Mouse (Mus musculus) megakaryocyte, embryonic 14.5 days (primary cell): ENCODE measurements around the gene Adam12. TPM values are rescaled to one million over a fixed set of nuclear protein-coding genes. Genes with fewer than 3 reads are reported as not detected.

Experiments
- H3K27me3 ChIP-seq: replicated peaks from 2 replicates; pipeline ENCODE3; 2012; ENCODE audit warnings: inconsistent platforms
- H3K36me3 ChIP-seq: replicated peaks from 2 replicates; pipeline ENCODE3; 2012; ENCODE audit warnings: low read length, inconsistent platforms, mixed read lengths
- H3K4me1 ChIP-seq: 2 replicates; pipeline ENCODE4 v1.6.1; 2012; ENCODE audit warnings: inconsistent platforms
- H3K4me3 ChIP-seq: replicated peaks from 2 replicates; pipeline ENCODE3; 2012; ENCODE audit warnings: moderate library complexity, mild to moderate bottlenecking, inconsistent platforms
- H3K9me3 ChIP-seq: 2 replicates; pipeline ENCODE4 v1.6.1; 2012; ENCODE audit warnings: inconsistent platforms
- FLI1 ChIP-seq: IDR thresholded peaks from 2 replicates; pipeline ENCODE4 v1.6.1; 2012; ENCODE audit warnings: low read length, inconsistent platforms, mixed read lengths
- GATA1 ChIP-seq: IDR thresholded peaks from 3 replicates; pipeline ENCODE4 v1.6.1; 2012; ENCODE audit warnings: mixed read lengths, low read length, inconsistent platforms, borderline replicate concordance
- polyA plus RNA-seq: library from polyadenylated mRNA; stranded (reverse); fragments of >175 nt; gene quantifications from 2 replicates; pipeline ENCODE4 v1.2.3, GENCODE M21; 2012; ENCODE audit warnings: low replicate concordance; ENCODE audit not compliant: insufficient read depth

Gene Adam12
- polyA plus RNA-seq, 1 experiment, result not detected

DNA sequence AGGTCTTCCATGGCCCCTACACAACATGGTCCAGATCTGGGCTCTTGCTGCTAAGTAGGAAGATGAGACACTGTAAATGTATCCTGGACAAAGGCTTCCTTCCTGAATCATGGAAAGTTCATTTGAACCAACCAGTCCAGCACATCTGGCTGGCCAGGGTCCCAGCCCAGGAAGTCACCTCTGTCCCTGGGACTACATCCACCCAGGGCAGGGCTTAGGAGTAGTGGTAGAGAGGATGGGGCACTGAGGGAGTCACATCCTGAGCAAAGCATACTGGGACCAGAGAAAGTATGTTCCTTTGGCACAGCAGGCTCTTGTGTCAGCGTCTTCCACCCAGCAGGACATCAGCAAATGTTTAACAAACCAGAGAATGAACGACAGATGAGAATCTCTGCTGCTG is 306.2 kb downstream of the Adam12 start:
- H3K9me3 ChIP-seq, result no peaks in the 10 kb centered on the region
- H3K36me3 ChIP-seq, result no peaks in the 10 kb centered on the region
- H3K4me3 ChIP-seq, result no peak overlapping the region
- no peaks in the 10 kb centered on the region for H3K27me3 ChIP-seq
- no peaks in the 10 kb centered on the region for H3K4me1 ChIP-seq
- TF ChIP-seq FLI1 (no peak), GATA1 (no peak)

DNA sequence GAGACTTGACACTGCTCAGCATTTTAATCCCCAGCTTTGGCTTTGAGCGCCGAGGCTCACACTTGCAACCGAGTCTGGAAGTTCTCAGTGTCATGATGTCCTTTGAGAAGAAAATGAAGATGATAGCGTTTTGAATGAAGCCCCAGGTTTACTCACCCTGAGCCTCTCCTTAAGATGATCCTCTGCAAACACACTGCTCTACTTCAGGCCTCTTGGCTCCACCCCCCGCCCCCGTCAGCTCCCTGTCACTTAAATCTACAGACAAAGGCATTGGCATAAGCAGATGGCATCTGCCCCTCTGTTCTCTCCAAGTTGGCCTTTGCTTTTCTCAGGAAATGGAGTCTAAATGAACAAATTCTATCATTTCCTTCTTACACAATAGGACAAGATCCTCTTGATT is 308.0 kb downstream of the Adam12 start:
- H3K9me3 ChIP-seq, result no peaks in the 10 kb centered on the region
- no peaks in the 10 kb centered on the region for H3K27me3 ChIP-seq
- H3K4me3 ChIP-seq, result no peak overlapping the region
- TF ChIP-seq FLI1, result no peak
- TF ChIP-seq GATA1, result no peak
- H3K4me1 ChIP-seq, result no peaks in the 10 kb centered on the region
- no peaks in the 10 kb centered on the region for H3K36me3 ChIP-seq

GRCm38 (mm10) chr7:133921291-133921690 is 310.7 kb downstream of the Adam12 start:
- no peak for TF ChIP-seq FLI1
- no peak for TF ChIP-seq GATA1
- no peaks in the 10 kb centered on the region for H3K9me3 ChIP-seq
- H3K4me1 ChIP-seq, result no peaks in the 10 kb centered on the region
- no peaks in the 10 kb centered on the region for H3K36me3 ChIP-seq
- H3K27me3 ChIP-seq, result no peaks in the 10 kb centered on the region
- no peak overlapping the region for H3K4me3 ChIP-seq

- TF ChIP-seq FLI1 (no peak), GATA1 (no peak)
- no peaks in the 10 kb centered on the region for H3K9me3 ChIP-seq
Measured at GRCm38 (mm10) chr7:133920724-133921123, 311.2 kb downstream of the Adam12 start.

DNA sequence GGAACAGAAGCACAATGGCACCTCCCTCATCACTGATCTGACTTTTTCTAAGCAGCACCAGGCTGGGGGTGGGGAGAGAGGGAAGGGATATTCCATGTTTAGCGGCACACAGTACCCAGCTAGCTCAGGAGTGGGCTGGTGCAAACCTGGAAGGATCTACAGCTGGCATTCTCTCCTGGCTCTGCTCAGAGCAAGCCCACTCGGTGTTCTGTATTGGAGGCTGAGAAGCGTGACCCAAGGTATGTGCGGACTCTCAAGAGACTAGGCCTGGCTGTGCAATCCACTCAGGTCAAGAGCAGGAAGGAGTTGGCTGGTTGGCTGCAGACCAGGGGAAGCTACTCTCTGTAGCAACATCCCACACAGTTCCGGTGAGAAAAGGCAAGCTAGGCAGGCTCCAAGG is 312.0 kb downstream of the Adam12 start:
- Histone ChIP-seq H3K4me3 (no peak overlapping the region), H3K4me1 (no peaks in the 10 kb centered on the region), H3K27me3 (no peaks in the 10 kb centered on the region), H3K36me3 (no peaks in the 10 kb centered on the region), H3K9me3 (peaks cover 2% of the 10 kb centered on the region; the same call in 1 of the 2 replicates)
- TF ChIP-seq GATA1 (no peak), FLI1 (no peak)

More at GRCm38 (mm10) chr7:133920724-133921123, 311.2 kb downstream of the Adam12 start:
- no peaks in the 10 kb centered on the region for H3K4me1 ChIP-seq
- H3K27me3 ChIP-seq, result no peaks in the 10 kb centered on the region
- no peak overlapping the region for H3K4me3 ChIP-seq
- no peaks in the 10 kb centered on the region for H3K36me3 ChIP-seq

GRCm38 (mm10) chr7:133919306-133919705 is 312.6 kb downstream of the Adam12 start:
- Histone ChIP-seq H3K4me3 (no peak overlapping the region), H3K27me3 (no peaks in the 10 kb centered on the region), H3K4me1 (no peaks in the 10 kb centered on the region), H3K36me3 (no peaks in the 10 kb centered on the region), H3K9me3 (peaks cover 8% of the 10 kb centered on the region; the same call in 1 of the 2 replicates)
- no peak for TF ChIP-seq FLI1
- TF ChIP-seq GATA1, result no peak

- Histone ChIP-seq H3K9me3 (peaks cover 8% of the 10 kb centered on the region; the same call in 1 of the 2 replicates), H3K4me1 (no peaks in the 10 kb centered on the region), H3K27me3 (no peaks in the 10 kb centered on the region), H3K36me3 (no peaks in the 10 kb centered on the region), H3K4me3 (peak overlapping the region; percentile 28)
- TF ChIP-seq GATA1 (no peak), FLI1 (no peak)
Measured at GRCm38 (mm10) chr7:133916230-133916629, 315.7 kb downstream of the Adam12 start.

- Histone ChIP-seq H3K4me3 (no peak overlapping the region), H3K9me3 (peaks cover 15% of the 10 kb centered on the region; the same call in 1 of the 2 replicates), H3K27me3 (no peaks in the 10 kb centered on the region), H3K36me3 (no peaks in the 10 kb centered on the region), H3K4me1 (no peaks in the 10 kb centered on the region)
- TF ChIP-seq FLI1 (no peak), GATA1 (no peak)
Measured at GRCm38 (mm10) chr7:133911881-133912280, 320.1 kb downstream of the Adam12 start.

GRCm38 (mm10) chr7:133909833-133910375 is 322.0 kb downstream of the Adam12 start:
- Histone ChIP-seq H3K36me3 (no peaks in the 10 kb centered on the region), H3K27me3 (no peaks in the 10 kb centered on the region), H3K4me3 (no peak overlapping the region), H3K4me1 (no peaks in the 10 kb centered on the region), H3K9me3 (peaks cover 12% of the 10 kb centered on the region; the same call in 1 of the 2 replicates)
- no peak for TF ChIP-seq FLI1
- TF ChIP-seq GATA1, result no peak

DNA sequence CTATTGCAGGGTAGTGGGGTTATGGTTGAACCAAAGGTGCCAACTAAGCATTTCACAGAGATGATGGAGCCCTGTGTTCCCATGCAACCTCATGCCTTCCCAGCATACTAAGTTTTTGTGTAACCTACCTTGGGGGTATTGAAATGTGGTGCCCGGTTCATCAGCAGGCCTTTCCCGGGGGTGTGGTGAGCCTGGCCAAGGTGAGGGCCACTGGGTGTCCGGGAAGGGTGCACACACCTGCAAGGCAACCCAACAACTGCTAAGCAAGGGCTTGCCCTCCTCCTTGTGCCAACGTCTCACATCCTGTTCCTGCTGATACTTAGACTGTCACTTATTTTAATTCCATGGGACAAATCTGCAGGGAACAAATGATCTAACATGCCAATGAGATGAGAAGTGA is 323.0 kb downstream of the Adam12 start:
- no peaks in the 10 kb centered on the region for H3K27me3 ChIP-seq
- TF ChIP-seq FLI1 (no peak), GATA1 (no peak)
- H3K4me3 ChIP-seq, result no peak overlapping the region
- H3K9me3 ChIP-seq, result peaks cover 7% of the 10 kb centered on the region; the same call in 1 of the 2 replicates
- H3K36me3 ChIP-seq, result no peaks in the 10 kb centered on the region
- H3K4me1 ChIP-seq, result no peaks in the 10 kb centered on the region

- Histone ChIP-seq H3K4me3 (no peak overlapping the region), H3K27me3 (no peaks in the 10 kb centered on the region), H3K9me3 (peaks cover 5% of the 10 kb centered on the region; the same call in 1 of the 2 replicates), H3K36me3 (no peaks in the 10 kb centered on the region), H3K4me1 (no peaks in the 10 kb centered on the region)
- TF ChIP-seq GATA1 (no peak), FLI1 (no peak)
Measured at GRCm38 (mm10) chr7:133899391-133899790, 332.6 kb downstream of the Adam12 start.

GRCm38 (mm10) chr7:133891796-133892195 is 340.1 kb downstream of the Adam12 start:
- H3K36me3 ChIP-seq, result no peaks in the 10 kb centered on the region
- TF ChIP-seq FLI1, result no peak
- no peak for TF ChIP-seq GATA1

More at GRCm38 (mm10) chr7:133891796-133892195, 340.1 kb downstream of the Adam12 start:
- no peaks in the 10 kb centered on the region for H3K27me3 ChIP-seq
- H3K4me1 ChIP-seq, result no peaks in the 10 kb centered on the region
- H3K4me3 ChIP-seq, result no peak overlapping the region
- no peaks in the 10 kb centered on the region for H3K9me3 ChIP-seq
